Mouse (Mus musculus) limb, embryonic 13.5 days (tissue): ENCODE results near the gene Dohh. TPM values are rescaled to one million over a fixed set of nuclear protein-coding genes. Genes with fewer than 3 reads are reported as not detected.
A peak's percentile ranks its signal among the peaks of the same experiment; 100 is the strongest.

Experiments used
- ATAC-seq: fragments of 200-750 bp; cut with Nextera tagmentation; 2 replicates; pipeline ENCODE4 v1.8.0; 2017; ENCODE audit warnings: low read depth, moderate number of reproducible peaks, moderate TSS enrichment; ENCODE audit not compliant: low FRiP score
- H3K27ac ChIP-seq: fragments of 300-500 bp; sonication (generic); 2 replicates; pipeline ENCODE4 v1.5.1; 2015; ENCODE audit warnings: inconsistent platforms, mild to moderate bottlenecking, moderate library complexity
- H3K27me3 ChIP-seq: fragments of 300-500 bp; sonication (generic); 2 replicates; pipeline ENCODE4 v1.6.1; 2015; ENCODE audit warnings: mild to moderate bottlenecking, inconsistent platforms
- H3K36me3 ChIP-seq: fragments of 300-500 bp; sonication (generic); 2 replicates; pipeline ENCODE4 v1.6.1; 2015; ENCODE audit warnings: inconsistent platforms, mild to moderate bottlenecking, moderate library complexity
- H3K4me1 ChIP-seq: fragments of 300-500 bp; sonication (generic); 2 replicates; pipeline ENCODE4 v1.6.1; 2015; ENCODE audit warnings: inconsistent platforms
- H3K4me2 ChIP-seq: fragments of 300-500 bp; sonication (generic); replicated peaks from 2 replicates; pipeline ENCODE4 v1.6.1; 2015; ENCODE audit warnings: inconsistent platforms, mild to moderate bottlenecking, moderate library complexity
- H3K4me3 ChIP-seq: fragments of 300-500 bp; sonication (generic); 2 replicates; pipeline ENCODE4 v1.5.1; 2015; ENCODE audit warnings: moderate library complexity, mild to moderate bottlenecking, inconsistent platforms
- H3K9ac ChIP-seq: fragments of 300-500 bp; sonication (generic); 2 replicates; pipeline ENCODE4 v1.6.1; 2015; ENCODE audit warnings: mild to moderate bottlenecking, inconsistent platforms
- H3K9me3 ChIP-seq: fragments of 300-500 bp; sonication (generic); 2 replicates; pipeline ENCODE4 v1.6.1; 2016; ENCODE audit warnings: inconsistent platforms
- WGBS: fragments of 180-500 bp; shearing (Covaris S2); methylation state at CpG from one replicate; pipeline ENCODE4 v1.1.7; 2015; 5-methylcytosine and 5-hydroxymethylcytosine counted together
- polyA plus RNA-seq: library from polyadenylated mRNA; unstranded; fragments of >200 nt; fragmentation: Nextera tagmentation; extraction: Ambion mirVana; gene quantifications from 2 replicates; pipeline ENCODE4 v1.2.1, GENCODE M21; 2015

Gene Dohh
- polyA plus RNA-seq, 1 experiment from 2014 or later = 79.4 TPM

DNA sequence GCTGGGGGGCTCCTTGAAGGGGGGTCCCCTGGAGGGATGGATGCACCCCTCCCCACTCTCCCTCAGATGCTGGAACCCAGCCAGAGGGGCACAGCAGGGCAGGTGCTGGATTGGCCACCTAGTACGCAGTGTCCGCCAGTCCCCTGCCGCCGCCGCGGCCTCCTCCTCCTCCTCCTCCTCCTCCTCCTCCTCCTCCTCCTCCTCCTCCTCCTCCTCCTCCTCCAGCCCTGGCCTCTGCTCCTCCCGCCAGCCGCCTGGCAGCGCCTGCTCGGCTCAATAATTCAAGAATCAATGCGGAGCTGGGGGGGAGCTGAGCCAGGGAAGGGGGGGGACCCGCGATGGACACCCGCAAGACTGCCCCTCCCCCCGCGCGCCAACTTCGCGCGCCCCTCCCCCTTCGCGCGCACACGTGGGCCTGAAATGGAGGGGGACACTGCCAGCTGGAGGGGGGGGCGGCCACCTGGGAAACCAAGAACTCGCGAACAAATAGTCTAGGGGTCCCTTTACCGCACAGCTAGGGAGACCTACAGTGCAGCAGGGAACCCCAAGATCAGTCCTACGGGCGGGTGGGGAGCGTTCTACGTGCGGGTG is 41.9 kb downstream of the Dohh start:
- peak overlapping the region; percentile 84 for H3K9ac ChIP-seq
- H3K27ac ChIP-seq = peak overlapping the region; percentile 39; the same call in 1 of the 2 replicates
- no peaks in the 10 kb centered on the region for H3K9me3 ChIP-seq
- H3K4me3 ChIP-seq = peak overlapping the region; percentile 68
- H3K4me2 ChIP-seq = peak overlapping the region; percentile 85
- 0 out of 2 replicates have a peak, but pooled peaks cover under 1% of the 10 kb centered on the region for H3K36me3 ChIP-seq
- peaks cover 42% of the 10 kb centered on the region for H3K4me1 ChIP-seq
- 0% methylated on average over 9 of the region's 33 CpGs for WGBS
- no peak for ATAC-seq
- H3K27me3 ChIP-seq = peaks cover 45% of the 10 kb centered on the region

DNA sequence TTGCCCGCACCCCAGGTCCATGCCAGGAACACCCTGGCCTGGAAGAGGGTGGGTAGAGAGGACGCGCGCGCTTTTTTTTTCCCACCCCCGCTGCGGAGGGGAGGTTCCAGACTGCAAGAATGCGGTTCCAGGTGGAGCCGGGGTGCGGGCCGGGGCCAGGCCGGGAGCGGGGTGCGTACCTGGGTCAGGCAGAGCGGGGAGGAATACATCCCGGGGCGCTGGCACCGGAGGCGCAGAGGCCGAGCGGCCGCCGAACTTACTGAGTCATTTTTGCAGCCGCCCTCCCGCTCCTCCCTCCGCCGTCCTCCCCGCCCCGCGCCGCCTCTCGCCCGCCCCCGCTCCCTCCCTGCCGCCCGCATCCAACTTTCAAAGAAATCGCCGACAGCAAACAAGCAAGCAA is 42.7 kb downstream of the Dohh start:
- H3K9me3 ChIP-seq = no peaks in the 10 kb centered on the region
- H3K4me2 ChIP-seq = peak overlapping the region; percentile 85
- peak overlapping the region; percentile 39; the same call in 1 of the 2 replicates for H3K27ac ChIP-seq
- no peaks in the 10 kb centered on the region for H3K36me3 ChIP-seq
- under 1% methylated on average over 26 of the region's 38 CpGs for WGBS
- peaks cover 47% of the 10 kb centered on the region for H3K4me1 ChIP-seq
- peak overlapping the region; percentile 68 for H3K4me3 ChIP-seq
- H3K27me3 ChIP-seq = peaks cover 45% of the 10 kb centered on the region
- no peak for ATAC-seq
- H3K9ac ChIP-seq = peak overlapping the region; percentile 84

DNA sequence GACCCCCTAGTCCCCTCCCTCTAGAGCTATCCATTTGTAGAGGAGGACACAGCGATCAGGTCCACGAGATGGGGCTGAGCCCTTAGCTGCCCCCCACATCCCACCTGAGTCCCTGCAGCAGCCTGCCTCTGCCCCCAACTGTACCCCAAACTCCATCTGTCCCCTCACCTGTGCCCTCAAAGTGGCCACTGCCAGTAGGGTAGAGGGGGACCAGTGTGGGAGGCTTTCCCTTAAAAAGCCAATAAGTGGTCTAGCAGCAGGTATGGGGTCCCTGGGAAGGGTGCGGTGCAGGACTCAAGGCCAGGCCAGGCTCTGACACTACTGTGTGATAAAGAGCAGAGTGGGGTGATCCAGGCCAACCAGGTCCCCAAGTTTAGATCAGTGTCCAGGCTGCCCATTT is 43.1 kb downstream of the Dohh start:
- ATAC-seq = no peak
- peak overlapping the region; percentile 85 for H3K4me2 ChIP-seq
- peak overlapping the region; percentile 84 for H3K9ac ChIP-seq
- no peak overlapping the region for H3K27ac ChIP-seq
- H3K9me3 ChIP-seq = no peaks in the 10 kb centered on the region
- 31% methylated on average over 3 of the region's 3 CpGs for WGBS
- H3K36me3 ChIP-seq = no peaks in the 10 kb centered on the region
- peak overlapping the region; percentile 68 for H3K4me3 ChIP-seq
- peaks cover 46% of the 10 kb centered on the region for H3K27me3 ChIP-seq
- peaks cover 47% of the 10 kb centered on the region for H3K4me1 ChIP-seq

DNA sequence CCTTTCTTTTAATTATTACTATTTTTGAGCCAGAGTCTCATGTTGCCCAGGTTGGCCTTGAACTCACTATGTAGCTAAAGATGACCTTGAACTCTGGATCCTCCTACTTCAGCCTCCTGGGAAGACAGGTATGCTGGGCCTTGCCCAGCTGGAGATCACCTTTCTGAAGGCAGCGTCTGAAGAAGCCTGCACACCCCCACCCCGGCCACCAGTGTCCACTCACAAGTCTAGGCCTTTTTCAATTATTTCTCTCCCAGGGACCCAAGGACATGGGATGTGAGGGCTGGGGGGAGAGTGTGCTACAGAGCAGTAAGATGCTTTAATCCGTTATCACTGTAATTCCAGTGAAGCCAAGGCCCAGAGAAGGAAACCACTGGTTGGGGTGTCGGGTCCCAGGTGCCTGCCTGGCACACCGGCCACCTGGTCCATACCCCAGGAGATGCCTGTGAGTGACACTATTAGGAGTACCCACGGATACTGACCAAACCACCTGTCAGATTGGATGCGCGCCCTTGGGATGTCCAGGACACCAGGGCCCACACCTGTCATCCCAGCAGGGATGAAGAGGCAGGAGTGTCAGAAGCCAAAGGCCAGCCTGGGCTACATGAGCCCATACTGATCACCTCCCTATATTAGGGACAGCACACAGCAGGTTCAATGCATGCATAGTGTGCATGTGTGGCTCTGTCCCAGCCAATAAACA is 43.7 kb downstream of the Dohh start:
- WGBS = 75% methylated on average over 8 of the region's 8 CpGs
- Histone ChIP-seq H3K4me1 (peaks cover 52% of the 10 kb centered on the region), H3K27me3 (peaks cover 50% of the 10 kb centered on the region), H3K4me2 (peak overlapping the region; percentile 85; the same call in 1 of the 2 replicates), H3K4me3 (0 out of 2 replicates have a peak overlapping the region, but pooled peaks have one; percentile 68), H3K9me3 (no peaks in the 10 kb centered on the region), H3K27ac (no peak overlapping the region), H3K9ac (no peak overlapping the region), H3K36me3 (no peaks in the 10 kb centered on the region)
- no peak for ATAC-seq

DNA sequence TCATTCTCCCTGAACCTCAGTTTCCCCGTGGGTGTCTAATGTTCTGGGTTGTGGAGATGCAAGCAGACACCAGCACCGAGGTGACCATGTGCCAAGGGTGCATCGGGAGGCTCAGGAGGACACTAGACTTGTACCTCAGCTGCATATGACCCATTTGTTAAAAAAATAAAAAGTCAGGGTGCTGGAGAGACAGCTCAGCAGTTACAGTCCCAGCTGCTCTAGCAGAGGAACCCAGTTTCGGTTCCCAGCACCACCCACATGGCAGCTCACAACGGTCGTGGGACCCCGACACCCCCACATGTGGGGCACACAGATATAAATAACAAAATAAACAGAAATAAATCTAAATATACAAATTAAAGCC is 44.3 kb downstream of the Dohh start:
- no peak overlapping the region for H3K4me3 ChIP-seq
- WGBS = 92% methylated on average over 7 of the region's 7 CpGs
- H3K27ac ChIP-seq = no peak overlapping the region
- ATAC-seq = no peak
- peaks cover 50% of the 10 kb centered on the region for H3K27me3 ChIP-seq
- no peaks in the 10 kb centered on the region for H3K9me3 ChIP-seq
- H3K4me1 ChIP-seq = peaks cover 56% of the 10 kb centered on the region
- no peak overlapping the region for H3K4me2 ChIP-seq
- no peaks in the 10 kb centered on the region for H3K36me3 ChIP-seq
- no peak overlapping the region for H3K9ac ChIP-seq

DNA sequence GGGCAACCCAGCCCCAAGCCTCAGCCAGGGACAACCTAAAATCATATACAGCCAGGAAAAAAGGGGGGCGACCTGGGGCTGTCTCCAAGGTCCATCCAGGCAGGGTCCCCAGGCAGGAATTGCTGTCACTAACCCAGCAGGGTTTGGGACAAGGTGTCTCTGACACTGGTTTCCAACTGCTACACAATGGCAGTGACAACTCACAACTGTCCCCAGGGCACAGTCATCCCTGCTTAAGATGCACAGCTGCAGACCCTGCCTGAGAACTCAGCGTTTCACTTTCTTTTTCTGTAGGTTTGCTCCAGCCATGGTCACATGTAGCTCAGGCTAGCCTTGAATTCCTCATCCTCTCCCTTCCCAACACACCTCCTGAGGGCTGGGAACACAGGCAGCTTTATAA is 44.9 kb downstream of the Dohh start:
- peaks cover 54% of the 10 kb centered on the region for H3K4me1 ChIP-seq
- no peak overlapping the region for H3K27ac ChIP-seq
- WGBS = 35% methylated on average over 2 of the region's 2 CpGs
- peaks cover 46% of the 10 kb centered on the region for H3K27me3 ChIP-seq
- no peak for ATAC-seq
- no peaks in the 10 kb centered on the region for H3K9me3 ChIP-seq
- peak overlapping the region; percentile 74 for H3K4me3 ChIP-seq
- H3K36me3 ChIP-seq = no peaks in the 10 kb centered on the region
- H3K4me2 ChIP-seq = peak overlapping the region; percentile 92
- H3K9ac ChIP-seq = no peak overlapping the region

DNA sequence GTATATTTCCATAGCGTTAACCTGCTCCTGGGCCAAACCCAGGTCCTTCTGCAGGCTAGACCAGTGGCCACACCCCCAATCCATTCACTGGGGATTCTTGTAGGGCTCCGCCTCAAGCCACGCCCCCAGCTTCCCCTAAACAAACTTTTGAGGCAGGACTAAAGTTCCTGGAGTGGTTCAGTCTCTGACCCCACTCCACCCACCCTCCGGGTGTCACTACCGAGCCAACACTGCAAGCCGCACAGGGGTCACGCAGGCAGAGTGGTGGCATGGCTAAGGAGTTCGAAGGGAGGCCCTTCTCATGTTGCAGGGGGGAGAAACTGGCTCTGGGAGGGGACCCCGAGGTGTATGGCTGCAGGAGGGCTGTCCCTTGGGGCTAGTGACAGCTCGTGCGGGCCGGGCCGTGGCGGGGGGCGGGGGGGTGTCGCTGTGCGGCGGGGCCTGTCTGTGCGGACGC is 45.4 kb downstream of the Dohh start:
- Histone ChIP-seq H3K9me3 (no peaks in the 10 kb centered on the region), H3K4me1 (peaks cover 48% of the 10 kb centered on the region), H3K27ac (peak overlapping the region; percentile 86), H3K4me2 (peak overlapping the region; percentile 92), H3K9ac (peak overlapping the region; percentile 83), H3K36me3 (no peaks in the 10 kb centered on the region), H3K27me3 (peaks cover 45% of the 10 kb centered on the region), H3K4me3 (peak overlapping the region; percentile 74)
- peak; percentile 24 for ATAC-seq
- under 1% methylated on average over 19 of the region's 20 CpGs for WGBS

DNA sequence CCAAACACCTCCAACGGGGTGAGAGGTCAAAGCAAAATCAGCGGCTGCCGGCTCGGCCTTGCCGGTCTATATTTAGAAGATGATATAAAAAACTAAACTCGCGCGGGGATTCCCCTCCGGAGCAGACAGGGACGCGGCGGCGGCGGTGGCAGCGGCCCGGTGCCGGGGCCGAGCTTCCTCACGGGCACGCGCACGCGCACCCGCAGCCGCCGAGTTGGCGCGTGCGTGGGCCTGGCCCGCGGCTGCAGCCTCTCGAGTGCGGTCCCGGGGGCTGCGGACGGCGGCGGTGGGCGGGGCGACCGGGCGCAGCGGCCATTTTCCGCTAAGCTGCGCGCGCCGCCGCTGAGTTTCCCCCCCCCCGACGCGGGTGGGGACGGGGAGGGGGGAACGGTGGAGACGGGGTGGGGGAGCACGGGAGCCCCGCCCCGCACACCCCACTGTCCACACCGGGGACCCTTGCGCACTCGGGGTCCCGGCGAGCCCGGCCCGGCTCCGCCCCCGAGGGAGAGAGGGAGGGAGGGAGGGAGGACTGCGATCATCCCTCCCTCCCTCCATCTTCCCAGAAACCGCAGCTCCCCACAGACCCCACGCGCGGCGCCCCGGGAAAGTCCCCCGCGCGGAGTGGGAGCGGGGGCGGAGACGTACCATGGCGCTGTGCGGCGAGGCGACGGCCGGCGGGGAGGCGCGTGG is 46.1 kb downstream of the Dohh start:
- peaks cover 39% of the 10 kb centered on the region for H3K27me3 ChIP-seq
- peak overlapping the region; percentile 86 for H3K27ac ChIP-seq
- no peaks in the 10 kb centered on the region for H3K9me3 ChIP-seq
- peaks cover 43% of the 10 kb centered on the region for H3K4me1 ChIP-seq
- peak overlapping the region; percentile 83 for H3K9ac ChIP-seq
- 1% methylated on average over 49 of the region's 89 CpGs for WGBS
- H3K4me2 ChIP-seq = peak overlapping the region; percentile 92
- ATAC-seq = peak; percentile 7
- H3K36me3 ChIP-seq = no peaks in the 10 kb centered on the region
- peak overlapping the region; percentile 74 for H3K4me3 ChIP-seq

DNA sequence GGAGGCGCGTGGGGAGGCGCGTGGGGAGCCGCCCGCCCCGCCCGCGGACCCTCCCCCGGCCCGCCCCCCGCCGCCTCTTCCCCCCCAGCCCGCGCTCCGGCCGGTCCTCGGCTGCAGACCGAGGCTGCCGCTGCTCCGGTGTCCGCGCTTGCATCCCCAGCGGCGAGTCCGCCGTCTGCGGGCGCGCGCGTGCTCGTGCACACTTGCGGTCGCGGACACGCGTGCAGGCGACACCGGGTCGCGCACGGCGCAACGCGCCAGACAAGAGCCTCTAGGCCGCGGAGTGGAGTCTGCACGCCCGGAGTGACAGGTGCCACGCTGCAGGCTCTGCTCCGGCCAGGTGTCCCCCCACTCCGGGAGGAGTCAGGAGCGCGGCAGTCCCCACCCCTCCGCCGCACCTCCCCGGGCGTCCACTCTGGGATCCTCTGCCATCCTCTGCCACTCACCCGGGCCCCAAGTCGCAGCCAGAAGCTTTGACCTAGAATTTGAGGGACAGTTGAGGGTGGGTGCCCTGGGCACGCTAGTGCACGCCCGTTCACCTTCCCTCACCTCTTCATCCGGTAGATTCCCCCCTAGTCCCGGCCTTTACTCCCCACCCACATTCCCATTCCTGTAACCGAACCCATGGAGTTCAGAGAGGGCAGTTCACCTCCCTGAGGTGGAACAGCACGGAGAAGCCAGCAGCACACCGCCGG is 46.8 kb downstream of the Dohh start:
- peak overlapping the region; percentile 83 for H3K9ac ChIP-seq
- peak; percentile 14 for ATAC-seq
- H3K9me3 ChIP-seq = no peaks in the 10 kb centered on the region
- H3K4me3 ChIP-seq = peak overlapping the region; percentile 74
- peak overlapping the region; percentile 86 for H3K27ac ChIP-seq
- no peaks in the 10 kb centered on the region for H3K36me3 ChIP-seq
- peaks cover 38% of the 10 kb centered on the region for H3K4me1 ChIP-seq
- peak overlapping the region; percentile 92 for H3K4me2 ChIP-seq
- peaks cover 32% of the 10 kb centered on the region for H3K27me3 ChIP-seq
- WGBS = 2% methylated on average over 36 of the region's 70 CpGs

DNA sequence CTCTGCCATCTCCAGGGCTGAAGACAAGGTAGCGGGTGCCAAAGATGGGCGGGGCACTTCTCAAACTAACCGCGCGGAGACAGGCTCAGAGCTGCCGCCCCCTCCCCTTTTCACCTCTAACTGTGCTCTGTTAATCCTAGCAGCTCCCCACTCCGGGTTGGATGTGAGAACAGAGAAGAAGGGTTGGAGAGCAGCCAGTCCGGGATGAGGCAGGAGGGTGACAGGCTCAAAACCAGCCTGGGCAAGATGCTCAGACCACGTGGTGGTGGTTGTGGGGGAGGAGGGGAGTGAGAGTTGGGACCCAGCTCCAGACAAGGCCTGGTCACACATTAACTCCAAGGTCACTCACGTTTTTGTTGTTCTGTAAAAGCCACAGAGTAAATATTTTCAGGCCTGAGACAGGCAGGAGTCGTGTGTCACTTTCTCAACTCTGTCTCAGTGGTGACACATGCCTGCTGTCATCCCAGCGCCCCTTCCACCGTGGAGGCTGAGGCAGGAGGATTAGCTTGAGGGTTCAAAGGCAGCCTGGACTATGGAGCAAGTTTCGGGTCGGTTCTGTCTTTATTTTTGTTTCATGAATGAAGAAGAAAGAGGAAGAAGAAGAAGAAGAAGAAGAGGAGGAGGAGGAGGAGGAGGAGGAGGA is 47.4 kb downstream of the Dohh start:
- no peak overlapping the region; the same call in 1 of the 2 replicates for H3K27ac ChIP-seq
- H3K4me2 ChIP-seq = peak overlapping the region; percentile 92
- peaks cover 33% of the 10 kb centered on the region for H3K4me1 ChIP-seq
- peaks cover 31% of the 10 kb centered on the region for H3K27me3 ChIP-seq
- no peak for ATAC-seq
- peak overlapping the region; percentile 74 for H3K4me3 ChIP-seq
- H3K9ac ChIP-seq = 0 out of 2 replicates have a peak overlapping the region, but pooled peaks have one; percentile 83
- H3K36me3 ChIP-seq = no peaks in the 10 kb centered on the region
- no peaks in the 10 kb centered on the region for H3K9me3 ChIP-seq
- 19% methylated on average over 15 of the region's 15 CpGs for WGBS

DNA sequence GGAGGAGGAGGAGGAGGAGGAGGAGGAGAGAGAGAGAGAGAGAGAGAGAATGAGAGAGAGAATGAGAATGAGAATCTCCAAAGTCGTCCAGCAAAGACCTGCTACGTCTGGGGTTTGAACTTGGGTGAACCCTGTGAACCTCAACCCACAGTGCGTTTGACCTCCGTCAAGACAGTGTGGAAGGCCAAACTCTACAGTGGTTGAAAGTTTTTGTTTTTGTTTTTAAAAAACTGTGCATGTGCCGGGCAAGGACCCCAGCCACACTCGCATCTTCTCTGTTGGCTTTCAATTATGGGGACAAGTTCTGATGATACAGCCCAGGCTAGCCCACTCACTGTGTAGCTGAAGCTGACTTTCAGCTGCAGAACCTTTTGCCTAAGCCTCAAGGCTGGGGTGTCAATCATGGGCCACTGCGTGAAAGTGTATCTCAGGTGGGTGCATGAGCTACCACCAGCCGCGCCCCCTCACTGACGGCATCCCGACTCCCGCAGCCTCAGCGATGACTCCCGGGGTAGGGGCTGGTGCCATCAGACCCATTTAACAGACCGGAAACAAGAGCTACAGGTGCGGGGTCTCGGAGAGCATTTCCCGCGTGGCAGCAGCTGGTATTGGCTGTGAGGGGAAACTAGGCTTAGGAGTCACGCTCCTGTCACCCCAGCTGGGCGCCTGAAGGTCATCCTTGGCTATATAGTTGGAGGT is 48.1 kb downstream of the Dohh start:
- peak overlapping the region; percentile 61 for H3K4me2 ChIP-seq
- no peaks in the 10 kb centered on the region for H3K9me3 ChIP-seq
- no peaks in the 10 kb centered on the region for H3K36me3 ChIP-seq
- no peak overlapping the region for H3K27ac ChIP-seq
- H3K27me3 ChIP-seq = peaks cover 29% of the 10 kb centered on the region
- ATAC-seq = no peak
- no peak overlapping the region for H3K9ac ChIP-seq
- H3K4me3 ChIP-seq = peak overlapping the region; percentile 20; the same call in 1 of the 2 replicates
- 66% methylated on average over 21 of the region's 21 CpGs for WGBS
- H3K4me1 ChIP-seq = peaks cover 28% of the 10 kb centered on the region
